Mouse (Mus musculus) kidney, postnatal 14 days (tissue): ENCODE data around the gene Cog5.

Experiments
- DNase-seq: peaks from one replicate; pipeline ENCODE4 v3.0.0; 2022; ENCODE audit warnings: mixed read lengths

Cog5 gene

DNA sequence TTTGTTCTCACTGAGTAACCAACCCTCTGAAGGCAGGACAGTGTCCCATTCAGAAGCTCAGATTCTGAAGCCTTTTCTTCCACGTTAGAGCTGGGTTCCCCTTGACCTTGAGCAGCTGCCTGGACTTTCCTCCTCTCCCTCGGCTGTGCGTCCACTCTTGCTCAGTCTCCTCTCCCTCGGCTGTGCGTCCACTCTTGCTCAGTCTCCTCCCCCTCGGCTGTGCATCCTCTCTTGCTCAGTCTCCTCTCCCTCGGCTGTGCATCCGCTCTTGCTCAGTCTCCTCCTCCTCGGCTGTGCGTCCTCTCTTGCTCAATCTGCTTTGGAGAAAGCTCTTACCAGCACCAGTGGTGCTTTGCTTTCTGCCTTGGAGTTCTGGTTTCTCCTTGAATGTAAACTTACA, 171.2 kb downstream of the Cog5 start:
- DNase-seq: peak; percentile 1

- DNase-seq: no peak
These were observed 171.8 kb downstream of the Cog5 start for GRCm38 (mm10) chr12:31826476-31826875.

GRCm38 (mm10) chr12:31835480-31835879, 180.8 kb downstream of the Cog5 start:
- DNase-seq: no peak

DNA sequence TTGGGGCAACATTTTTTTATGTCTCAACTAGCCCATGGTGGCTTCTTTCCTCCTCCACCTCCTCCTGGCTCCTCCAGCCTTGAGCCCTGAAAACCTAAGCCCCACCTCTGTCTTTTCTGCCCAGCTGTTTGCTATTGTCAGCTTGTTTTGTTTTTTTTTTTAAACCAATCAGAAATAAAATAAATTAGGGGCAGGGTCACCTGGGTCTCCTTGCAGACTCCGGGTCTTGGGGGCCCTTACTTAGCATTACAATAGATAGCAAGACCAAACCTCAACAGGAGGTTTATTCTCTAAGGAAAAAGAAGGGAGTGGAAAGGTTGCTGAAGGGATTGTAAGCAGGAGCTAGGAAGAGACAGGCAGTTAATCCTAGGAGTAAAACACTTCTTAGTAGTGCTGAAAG, 181.5 kb downstream of the Cog5 start:
- no peak for DNase-seq

DNA sequence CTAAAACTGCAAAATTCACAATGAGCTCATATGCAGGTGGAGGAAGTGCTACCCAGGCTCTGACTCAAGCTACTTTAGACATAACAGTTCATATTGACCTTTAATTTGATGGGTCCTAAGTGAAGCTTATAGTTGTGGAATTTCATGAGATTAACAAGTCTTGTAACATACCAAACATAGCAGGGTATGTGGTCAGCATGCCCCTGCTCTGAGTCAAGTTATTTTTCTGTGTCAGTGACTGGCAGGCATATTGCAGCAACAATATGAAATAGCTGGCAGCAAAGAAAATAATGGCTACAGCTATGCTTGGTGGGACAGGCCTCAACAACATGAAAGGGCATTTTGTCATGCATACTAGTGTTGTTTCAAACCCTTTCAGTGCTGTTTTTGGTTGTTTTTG, 183.9 kb downstream of the Cog5 start:
- no peak for DNase-seq

- DNase-seq: no peak
These were observed 184.6 kb downstream of the Cog5 start for GRCm38 (mm10) chr12:31839249-31839648.

DNA sequence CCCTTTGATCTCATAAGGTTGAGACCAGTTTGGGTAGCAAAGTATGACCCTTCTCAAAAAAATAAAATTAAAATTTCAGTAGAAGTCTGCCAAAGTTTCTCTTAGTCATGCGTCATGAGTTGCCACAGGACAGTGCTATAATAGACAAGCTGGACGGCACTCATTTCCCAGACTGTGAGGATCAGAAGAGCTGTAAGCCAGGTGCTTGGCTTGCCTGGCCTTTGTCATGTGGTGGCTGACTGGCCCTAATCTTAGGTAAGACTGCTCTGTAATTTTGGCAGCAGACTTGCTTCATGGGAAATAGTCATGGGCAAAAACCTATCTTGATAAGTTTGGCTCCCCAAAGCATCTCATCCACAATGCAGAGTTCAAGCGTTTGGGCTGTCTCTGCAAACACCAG, 191.4 kb downstream of the Cog5 start:
- DNase-seq: no peak

DNA sequence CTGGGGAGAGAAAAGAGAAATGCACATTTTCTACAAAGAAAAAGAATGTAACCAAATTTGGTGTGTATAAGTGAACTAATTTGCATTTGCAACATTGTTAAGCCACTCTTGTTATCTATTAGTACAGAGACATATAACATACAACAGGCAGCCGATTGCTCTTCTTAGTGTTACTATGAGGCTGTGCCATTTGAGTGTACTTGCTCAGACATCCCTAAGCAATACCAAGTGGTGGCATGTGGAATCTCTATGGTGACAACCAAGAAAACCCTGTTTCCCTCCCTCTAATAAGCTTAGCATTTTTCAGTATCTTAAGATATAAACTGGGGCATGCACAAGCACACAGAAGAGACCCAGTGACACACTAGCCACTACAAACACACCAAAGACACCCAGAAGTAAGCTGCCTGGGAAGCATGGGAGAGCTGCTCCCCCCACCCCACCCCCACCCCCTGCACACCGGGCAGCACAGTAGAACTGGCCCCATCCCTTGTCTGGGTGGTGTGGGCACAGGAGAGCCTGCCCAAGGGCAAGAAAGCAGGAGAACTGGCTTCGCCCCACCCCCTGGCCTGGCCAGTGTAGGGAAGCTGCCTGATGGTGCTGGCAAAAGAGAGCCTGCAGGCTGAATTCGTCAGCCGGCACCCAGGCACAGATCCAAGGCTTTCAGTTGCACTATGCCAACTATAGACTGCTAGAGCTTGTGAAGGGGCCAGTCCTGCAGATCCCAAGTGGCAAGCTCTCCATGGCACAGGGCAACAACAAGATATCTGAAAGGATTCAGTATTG, 194.2 kb downstream of the Cog5 start:
- peak; percentile 20 for DNase-seq

- no peak for DNase-seq
These were observed 194.9 kb downstream of the Cog5 start for GRCm38 (mm10) chr12:31849601-31850000.

- DNase-seq: no peak
These were observed 199.4 kb downstream of the Cog5 start for GRCm38 (mm10) chr12:31854039-31854438.

- no peak for DNase-seq
These were observed 200.1 kb downstream of the Cog5 start for GRCm38 (mm10) chr12:31854817-31855216.

DNA sequence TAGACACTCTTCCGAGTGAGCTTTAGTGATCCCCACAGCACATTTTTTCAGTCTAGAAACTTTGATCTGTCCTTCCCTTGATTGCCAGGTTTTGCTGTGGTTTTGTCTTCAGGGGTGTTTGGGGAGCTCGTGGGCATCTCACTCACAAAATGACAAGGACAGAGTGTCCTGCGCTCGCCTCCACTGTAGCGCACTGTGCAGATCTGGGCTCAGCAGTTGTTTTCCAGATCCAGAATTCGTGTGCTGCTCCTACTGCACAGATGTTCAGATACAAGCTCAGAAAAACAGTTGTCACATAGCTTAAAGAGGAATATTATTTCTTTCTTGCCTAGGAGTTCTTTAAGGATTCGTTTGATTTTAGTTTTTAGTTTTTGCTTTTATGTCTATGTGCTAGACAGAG, 203.1 kb downstream of the Cog5 start:
- DNase-seq: no peak

- DNase-seq: no peak
These were observed 208.2 kb downstream of the Cog5 start for GRCm38 (mm10) chr12:31862668-31863538.

DNA sequence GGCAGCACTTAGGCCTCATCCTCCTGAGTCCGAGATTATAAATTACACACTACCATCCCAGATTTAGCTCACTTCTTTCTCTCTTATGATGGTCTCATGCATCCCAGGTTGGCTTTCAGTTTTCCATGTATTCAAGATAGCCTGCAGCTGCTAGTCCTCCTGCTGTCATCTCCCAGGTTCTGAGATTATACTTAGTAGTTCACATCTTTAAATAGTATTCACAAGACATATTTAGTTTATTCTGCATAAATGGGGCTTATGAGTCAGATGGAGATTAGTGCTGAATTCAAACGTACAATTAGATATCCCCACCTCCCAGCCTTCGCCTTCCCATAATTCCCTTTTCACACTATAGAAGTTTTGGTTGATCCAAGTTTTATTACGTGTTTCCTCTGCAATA, 222.1 kb downstream of the Cog5 start:
- no peak for DNase-seq

DNA sequence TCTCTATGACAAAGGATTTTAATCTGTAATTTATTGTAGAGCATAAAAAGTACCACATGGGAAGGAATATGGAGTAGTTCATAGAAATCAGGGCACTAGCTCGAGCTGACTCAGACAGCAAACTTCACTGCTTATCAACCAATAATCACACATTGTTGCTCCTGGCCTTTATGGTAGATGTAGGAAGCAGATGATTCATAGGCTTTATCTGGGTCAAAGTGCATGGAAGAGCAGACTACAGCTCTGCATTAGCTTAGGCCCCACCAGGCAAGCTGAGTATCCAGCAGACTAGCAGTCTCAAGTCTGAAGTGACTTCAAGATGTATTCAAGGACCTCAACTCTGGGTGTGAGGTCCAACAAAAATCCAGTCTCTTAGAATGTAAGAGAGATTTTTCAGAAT, 228.1 kb downstream of the Cog5 start:
- DNase-seq: no peak

GRCm38 (mm10) chr12:31884365-31884764, 229.7 kb downstream of the Cog5 start:
- DNase-seq: no peak

DNA sequence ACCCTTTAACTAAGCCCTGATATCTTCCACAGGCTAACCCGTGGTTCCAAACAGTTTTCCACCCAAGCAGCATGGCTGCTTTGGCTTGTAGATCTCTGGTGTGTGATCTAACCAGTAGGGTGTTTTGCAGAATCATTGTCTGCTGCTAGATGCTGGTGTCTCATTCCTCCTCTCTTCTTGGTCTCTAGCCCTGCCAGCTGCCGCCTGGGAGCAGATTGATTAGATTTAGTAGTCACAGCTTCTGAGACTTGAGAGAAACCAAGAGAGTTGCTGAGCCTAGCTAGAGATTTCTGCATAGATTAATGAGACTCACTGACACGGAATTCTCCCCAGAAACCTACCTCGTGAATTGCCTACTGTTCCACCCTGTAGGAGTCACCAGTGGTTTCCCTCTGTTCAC, 230.4 kb downstream of the Cog5 start:
- no peak for DNase-seq

DNA sequence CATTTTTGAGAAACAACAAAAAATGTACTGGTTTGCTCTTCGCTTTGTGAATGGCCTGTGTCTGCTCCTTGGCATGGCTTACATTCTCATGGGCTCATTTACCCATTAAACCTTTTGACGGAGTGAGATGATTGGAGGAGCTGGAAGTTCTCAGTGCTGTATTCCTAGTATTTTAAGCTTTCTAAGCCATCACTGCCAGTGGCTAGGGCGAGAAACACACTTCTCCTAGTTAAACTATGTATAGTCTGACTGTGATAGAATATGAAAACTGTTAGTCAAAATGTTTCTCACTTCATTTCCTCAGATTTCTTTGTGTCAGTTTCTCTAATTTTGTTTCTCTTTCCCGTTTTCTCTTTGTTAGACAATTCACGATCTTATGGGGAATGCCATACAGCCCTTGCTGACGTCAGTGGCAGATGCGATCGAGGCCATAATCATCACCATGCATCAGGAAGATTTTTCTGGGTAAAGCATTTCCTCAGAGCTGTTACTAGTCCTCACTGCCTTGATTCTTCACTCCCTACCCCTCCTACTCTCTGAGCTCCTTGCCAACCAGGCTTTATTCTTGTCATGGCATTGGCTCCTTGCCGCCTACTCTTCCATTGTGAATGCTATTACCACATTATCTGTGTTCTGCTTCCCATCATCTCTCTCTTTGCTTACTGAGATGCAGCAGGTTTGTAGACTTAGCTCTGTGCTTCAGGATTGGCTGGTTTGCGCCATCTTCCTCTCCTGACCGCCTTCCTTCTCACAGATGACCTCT, 231.4 kb downstream of the Cog5 start:
- no peak for DNase-seq

GRCm38 (mm10) chr12:31890685-31891084, 236.0 kb downstream of the Cog5 start:
- no peak for DNase-seq

GRCm38 (mm10) chr12:31892079-31892478, 237.4 kb downstream of the Cog5 start:
- no peak for DNase-seq

DNA sequence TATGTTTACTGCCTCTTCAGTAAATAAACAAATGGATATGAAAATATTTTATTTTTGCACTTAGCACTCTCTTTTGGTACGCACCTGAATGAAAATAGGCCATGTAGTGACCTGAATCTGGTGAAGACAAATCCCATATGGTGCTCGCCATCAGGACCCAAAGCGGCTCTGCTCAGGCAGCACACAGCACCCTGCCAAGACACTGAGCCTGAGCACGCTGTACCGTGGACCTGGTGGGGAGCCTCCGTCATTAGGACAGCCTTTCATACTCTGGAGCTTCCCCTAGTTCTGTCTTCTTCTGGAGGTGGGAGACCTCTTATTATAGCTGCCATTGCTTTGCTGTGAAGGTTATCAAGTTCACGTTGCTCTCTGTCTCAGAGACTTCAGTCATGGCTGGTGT, 238.1 kb downstream of the Cog5 start:
- DNase-seq: no peak

- DNase-seq: no peak
These were observed 240.5 kb downstream of the Cog5 start for GRCm38 (mm10) chr12:31895095-31895734.

DNA sequence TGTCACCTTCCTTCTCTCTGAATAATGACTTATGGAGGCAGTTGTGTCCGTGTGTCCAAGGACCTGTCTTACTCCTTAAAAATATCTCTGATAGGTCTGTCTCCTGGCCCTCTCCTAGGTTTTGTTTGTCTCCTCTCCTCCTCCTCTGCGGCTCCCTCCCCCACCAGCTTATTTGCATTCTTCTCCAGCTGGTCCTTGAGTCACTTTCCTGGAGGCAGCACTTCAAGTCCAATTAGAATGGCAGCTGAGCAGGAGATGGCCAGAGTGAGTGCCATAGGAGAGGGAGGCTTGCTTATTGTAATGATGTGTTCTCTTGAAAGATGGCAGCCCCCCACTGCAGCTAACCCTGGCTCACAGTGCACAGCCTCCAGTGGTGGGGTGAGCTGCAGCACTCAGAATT, 241.2 kb downstream of the Cog5 start:
- DNase-seq: no peak
